Mouse (Mus musculus) mesoderm, embryonic 11.5 days (tissue): ENCODE results near the gene Hnrnpa3.
"Not testable (repeated sequence)": the region's sequence is repeated elsewhere in the genome, so short reads cannot be mapped to it uniquely, and the experiment has no call there.

ENCODE experiments used
- DNase-seq: peaks from one replicate; pipeline ENCODE4 v3.0.0-alpha.2; 2012; ENCODE audit warnings: low read depth, low spot score

Gene Hnrnpa3

DNA sequence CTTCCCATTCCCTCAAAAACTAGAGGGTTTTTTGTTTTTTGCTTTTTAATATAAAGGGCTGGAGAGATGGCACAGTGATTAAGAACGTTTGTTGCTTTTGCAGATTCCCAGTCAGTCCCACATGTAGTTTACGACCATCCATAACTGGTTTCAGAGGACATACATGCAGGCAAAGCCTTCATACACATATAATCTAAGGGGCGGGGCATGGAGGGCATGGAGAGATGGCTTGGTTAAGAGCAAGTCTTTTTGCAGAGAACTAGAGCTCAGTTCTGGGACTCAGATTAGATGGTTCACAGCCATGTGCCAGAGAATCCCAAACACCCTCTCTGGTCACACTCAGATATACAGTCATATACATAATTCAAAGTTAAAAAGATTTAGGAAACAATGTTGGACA lies 13.5 kb downstream of the Hnrnpa3 start:
- DNase-seq, result no peak

DNA sequence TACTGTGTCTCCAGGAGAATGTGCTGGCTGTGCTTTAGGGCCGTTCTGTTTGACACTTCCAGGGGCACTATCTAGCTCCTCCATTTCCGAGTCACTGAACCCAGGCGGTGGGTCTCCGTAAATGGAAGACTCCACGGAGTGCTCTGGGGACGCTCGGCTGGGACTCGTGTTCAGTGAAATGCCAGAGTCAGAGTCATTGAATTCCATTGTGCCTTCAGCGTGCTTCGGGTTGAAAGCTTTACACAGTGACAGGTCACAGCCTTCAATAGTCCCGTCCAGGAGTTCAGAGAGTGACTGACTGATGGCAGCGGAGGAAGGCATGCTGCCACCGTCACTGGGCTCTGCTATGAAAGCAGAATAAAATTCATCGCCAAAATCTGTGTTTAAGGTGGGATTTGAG lies 17.5 kb downstream of the Hnrnpa3 start:
- no peak for DNase-seq

DNA sequence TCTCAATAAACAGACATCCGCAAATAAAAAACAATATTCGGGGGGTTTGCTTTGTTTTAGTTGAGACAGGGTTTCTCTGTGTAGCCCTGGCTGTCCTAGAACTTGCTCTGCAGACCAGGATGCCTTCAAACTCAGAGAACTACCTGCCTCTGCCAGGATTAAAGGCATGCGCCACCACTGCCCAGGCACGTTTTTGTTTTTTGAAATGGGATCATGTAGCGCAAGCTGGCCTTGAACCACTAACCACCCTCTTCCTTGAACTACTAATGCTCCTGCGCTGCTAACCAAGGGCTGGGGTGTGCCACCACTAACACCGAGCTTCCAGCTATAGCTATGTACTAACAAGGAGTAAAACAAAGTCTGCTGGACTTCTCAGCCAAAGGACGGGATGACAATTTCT lies 20.9 kb downstream of the Hnrnpa3 start:
- no peak for DNase-seq

DNA sequence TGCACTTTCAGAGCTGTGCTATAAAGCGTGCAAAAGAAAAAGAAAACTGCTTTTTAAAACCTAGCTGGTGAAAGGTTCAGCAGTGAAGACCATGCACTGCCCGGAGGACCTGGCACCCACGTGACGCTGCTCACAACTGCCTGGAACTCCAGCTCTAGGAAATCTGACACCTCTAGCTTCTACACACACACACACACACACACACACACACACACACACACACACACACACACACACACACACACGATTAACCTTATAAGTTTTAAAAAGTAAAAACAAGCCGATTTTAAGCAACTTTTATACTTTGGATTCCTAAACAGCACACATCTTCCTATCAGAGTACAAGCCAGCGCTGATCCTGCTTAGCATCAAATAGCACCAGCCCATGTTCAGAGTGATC lies 22.4 kb downstream of the Hnrnpa3 start:
- DNase-seq, result no peak

DNA sequence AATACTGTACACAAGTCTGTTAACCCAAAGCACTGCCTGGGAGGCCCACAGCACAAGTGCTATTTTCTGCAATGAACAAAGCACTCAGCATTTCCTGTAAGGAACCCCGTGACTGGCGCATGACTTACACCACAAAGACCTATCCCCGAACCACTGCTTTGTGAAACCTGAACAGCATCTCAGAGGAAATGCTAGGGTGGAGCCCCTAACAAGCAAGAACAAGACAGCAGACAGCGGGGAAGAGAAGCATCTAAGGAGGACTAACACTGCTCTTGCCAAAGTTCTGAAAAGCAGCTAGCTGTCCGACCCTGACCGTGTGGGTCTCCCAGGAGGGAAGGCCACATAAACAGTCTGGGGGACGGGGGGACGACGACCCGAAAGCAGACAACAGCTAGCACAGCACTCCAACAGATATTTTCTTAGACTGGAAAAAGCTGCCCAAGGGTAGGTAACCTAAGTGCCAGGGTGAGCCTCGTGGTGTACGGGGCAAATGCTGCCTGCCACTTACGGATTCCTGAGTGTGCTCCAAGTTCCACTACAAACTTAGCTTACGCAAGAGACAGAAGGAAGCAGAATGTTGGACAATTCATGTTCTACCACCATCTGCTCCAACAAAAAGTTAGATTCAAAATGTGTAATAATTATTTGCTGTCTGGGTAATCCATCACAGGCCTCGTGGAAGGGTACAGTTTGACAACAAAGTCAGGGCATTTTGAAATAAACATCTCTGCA lies 24.1 kb downstream of the Hnrnpa3 start:
- DNase-seq, result no peak

DNA sequence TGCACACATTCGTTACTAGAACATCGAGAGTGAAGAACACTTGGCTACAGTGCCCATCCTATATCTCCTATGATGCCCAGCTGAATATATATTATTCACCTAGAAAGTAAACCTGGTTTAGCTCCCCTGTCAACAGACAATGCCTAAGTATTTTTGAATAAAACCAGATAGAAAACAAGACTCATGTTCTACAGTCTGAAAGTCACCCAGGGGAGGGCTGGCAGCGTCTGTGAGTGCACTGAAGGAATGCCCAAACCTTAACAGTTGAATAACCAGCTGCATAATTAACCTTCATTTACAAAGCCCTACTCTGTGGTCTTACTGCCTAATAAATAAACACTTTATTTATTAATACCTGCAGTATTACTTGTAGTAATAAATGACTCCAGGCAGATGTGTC lies 25.5 kb downstream of the Hnrnpa3 start:
- no peak for DNase-seq

DNA sequence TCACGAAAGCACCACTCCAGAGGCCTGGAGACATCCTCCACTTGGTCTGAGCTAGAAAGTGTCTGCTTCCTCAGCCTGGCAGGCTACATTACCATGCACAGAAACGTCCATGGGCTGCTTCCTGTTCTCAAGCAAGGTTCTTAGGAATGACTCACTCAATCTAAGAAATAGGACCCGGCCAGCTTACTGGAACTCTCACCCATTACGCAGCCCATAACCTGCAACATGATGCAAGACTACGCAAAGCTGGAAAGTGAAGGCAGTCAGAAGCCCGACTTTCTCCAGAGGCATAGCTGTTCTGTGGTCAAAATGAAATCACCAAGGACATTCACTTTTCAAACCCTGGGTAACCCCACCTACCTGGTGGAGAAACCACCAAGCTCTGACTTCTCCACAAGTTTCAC lies 26.4 kb downstream of the Hnrnpa3 start:
- DNase-seq, result no peak

DNA sequence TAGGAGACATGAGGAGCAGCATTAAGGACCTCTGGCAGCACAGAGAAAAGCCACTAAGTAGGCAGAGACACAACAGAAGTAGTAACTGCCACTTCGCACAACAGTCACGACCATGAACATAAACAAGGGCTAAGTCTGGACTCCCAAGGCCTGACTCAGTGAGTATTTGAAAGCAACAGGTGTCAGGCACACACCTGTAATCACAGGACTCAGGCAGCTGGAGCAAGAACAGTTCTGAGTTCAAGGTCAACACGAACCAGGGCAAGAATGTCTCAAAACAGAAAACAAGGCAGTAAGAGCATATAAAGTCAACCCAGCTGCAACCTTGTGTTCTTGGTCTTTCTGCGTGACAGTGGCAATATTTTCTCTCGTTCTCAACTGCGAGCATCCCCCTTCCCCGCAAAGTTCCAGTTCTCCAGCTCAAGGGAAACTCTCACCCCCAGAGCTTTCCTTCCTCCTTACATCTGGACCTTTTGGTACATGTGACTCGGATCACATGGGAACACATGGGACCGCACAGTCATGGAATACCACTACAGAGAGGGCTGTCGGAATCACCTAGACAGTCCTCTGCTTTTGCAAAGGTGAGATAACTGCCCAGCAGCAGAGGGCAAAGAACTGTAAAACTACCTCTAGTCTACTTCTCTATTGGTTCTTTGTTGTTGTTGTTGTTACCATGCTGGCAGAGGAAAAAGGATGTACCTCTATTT lies 28.1 kb downstream of the Hnrnpa3 start:
- DNase-seq, result no peak

DNA sequence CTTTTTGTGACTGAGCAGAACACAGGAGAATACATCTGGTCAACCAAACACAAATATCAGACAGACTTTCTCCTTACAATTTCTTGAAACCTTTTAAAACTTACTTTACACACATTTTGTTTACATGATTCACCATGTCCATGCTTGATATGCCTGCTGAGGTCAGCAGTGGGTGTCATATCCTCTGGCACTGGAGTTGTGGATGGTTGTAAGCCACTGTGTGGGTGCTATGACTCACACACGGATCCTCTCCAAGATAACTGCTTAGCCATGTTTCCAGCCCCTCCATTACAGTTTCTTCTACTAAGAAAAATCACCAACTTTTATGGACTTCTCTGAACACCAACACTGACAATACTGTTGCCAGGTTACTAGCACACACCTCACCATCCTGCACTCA lies 29.8 kb downstream of the Hnrnpa3 start:
- no peak for DNase-seq

DNA sequence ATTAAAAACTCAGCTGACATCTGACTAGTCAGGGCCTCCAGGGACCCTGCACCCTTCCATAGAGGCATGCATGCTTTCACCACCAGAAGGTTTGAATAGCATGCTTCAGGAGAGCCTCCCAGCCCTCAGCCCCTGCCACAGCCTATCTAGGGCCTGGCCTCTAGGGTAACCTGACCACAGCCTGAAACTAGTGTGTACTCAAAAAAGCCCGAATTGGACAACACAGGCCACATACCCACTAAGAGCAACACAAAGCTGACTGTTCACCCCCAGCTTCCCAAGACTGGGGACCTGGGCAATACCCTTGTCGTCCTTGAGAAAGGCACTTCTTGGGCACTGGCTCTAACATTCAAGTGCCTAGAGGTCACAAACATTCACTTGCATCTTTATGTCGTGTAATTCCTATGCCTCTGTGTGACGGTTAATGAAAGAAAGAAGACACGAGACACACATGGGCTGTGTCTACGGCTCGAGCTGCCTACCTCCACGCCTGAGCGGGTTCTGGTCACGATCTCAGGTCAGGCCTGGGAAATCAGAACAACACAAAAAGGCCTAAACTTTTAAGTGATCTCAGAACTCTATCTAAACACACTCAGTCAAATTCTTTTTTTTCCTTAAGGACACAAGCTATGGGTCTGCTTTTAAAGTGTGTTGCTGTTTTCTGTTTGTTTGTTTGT lies 30.6 kb downstream of the Hnrnpa3 start:
- DNase-seq, result no peak

DNA sequence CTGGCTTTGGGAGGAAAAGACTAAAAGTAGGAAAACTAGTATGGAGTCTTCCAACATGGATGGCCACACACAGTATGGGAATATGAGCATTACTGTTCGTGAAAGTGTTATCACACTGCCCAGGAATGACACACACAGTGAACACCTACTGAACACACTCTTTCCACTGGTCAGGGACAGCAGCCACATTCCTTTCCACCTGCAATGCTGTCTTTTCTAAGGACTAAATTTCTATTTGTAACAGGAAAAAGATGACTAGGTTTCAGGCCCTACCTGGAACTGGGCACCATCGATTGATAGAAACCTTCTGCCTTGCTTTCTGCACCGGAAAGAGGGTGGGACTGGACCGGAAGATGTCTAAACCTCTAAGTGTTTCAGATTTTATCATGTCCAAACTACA lies 31.6 kb downstream of the Hnrnpa3 start:
- DNase-seq, result no peak

DNA sequence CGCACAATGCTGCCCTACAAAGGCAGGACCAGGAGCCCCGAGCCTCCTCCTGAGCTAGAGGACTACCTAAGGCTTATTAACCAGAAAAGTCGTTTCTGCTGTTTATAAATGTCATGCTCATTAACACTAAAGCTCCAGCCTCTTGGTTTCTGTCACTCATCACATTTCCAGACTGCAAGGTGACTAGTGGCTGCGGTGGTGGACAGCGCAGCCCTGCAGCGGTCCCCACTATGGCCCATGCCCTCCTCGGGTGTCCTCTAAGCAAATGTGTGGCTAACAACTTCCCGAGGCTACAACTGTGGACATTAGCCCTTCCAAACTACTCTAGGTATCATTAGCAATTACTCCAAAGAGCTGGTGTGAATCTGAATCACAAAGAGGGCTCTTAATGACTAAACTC lies 32.3 kb downstream of the Hnrnpa3 start:
- DNase-seq, result no peak

DNA sequence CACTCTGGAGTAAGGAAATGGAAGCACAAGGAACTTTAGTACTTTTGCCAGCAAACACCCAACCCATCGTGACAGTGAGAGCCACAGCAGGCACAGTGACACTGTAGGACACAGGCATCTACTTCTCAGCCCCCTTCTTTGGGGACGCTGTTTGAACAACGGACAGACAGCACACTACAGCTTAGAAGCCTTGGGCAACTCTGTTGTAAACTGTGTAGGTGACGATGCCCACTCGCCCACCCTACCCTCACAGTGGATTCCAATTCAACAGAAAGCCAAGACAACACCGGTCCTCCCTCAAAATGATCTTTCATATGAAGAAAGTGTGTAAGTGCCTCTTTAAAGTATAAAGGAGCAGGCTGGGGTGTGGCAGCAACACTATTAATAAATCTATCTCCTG lies 33.3 kb downstream of the Hnrnpa3 start:
- DNase-seq, result no peak

DNA sequence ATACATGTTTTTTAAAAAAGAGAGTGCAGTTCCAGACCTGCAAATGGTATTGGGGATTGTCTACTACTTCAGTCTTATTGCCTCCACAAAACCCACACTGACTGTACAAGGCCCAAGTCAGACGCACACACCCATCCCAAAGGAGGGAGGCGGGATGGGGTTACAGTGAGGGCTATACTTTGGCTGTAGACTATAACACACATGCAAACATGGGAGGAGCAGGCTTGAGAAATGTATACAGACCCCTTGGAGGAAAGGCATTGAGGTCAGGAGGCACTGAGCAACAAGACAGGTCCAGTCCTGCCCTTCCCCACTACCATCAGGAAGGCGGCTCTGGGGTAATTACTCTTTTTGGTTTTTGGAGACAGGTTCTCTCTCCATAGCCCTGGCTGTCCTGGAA lies 35.9 kb downstream of the Hnrnpa3 start:
- DNase-seq, result not testable (repeated sequence)

DNA sequence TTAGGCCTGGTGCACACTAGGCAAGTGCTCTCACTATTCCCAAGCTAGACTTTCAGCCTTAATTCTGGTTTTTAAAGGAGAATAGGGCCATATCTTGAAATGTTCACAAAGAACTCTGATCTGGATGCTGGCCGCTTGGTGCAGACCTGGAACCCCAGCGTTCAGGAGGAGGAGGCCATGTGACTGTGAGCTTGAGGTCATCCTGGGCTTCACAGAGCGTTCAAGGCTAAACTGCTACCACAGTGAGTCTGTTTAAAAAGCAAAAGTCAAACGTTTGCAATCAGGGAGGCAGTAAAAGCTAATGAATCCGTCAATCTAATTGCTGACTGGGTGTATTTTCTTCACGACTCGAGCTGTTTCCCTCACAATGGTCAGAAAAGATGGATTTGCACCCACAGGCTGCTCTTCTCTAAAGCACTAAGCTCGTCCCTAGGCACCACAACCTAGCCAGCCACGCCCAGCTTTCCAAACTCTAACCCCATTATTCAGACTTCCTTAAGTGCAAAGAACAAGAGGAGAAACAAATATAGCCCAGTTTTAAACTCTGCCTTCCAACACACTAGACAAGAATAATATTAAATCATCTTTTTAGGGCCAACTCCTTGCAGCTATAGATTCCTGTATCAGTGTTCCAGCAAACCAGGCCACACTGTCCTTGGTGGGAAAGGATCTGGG lies 36.8 kb downstream of the Hnrnpa3 start:
- no peak for DNase-seq

DNA sequence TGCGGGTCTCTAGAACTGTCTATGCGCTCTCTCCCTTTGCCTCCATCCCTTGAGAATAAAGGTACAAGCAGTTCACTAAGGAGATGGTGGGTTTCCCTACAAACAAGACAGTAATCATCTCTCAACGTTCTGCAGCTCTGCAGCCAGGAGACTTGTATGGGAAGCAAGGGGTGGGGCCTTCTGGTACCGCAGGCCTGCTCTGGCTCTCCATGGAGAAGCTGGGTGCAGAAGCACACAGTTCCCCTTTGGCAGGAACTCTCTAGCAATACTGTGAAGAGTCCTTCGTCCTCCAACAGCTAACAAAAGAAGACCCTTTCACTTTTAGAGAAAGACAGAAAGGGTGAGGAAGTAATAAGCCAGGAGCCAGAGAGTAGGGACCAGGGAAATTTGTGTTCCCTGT lies 37.3 kb downstream of the Hnrnpa3 start:
- no peak for DNase-seq

DNA sequence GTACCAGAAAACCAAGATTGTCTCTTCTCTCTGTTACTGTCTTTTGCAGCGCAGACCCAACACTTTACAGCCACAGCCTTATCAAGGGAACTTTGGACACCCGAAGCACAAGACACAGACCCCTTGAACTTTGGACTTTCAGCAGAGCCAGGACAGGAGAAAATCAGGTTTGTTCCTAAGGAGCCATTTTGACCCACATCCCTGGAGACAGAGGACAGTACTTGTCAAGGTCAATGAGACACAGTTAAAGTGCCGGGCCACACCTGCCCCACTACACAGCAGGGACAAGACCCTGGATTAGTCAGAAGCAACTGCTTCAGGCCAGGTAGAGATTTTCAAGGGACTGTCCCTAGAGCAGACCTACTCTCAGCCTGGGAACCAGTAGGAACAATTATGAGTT lies 38.2 kb downstream of the Hnrnpa3 start:
- DNase-seq, result no peak

DNA sequence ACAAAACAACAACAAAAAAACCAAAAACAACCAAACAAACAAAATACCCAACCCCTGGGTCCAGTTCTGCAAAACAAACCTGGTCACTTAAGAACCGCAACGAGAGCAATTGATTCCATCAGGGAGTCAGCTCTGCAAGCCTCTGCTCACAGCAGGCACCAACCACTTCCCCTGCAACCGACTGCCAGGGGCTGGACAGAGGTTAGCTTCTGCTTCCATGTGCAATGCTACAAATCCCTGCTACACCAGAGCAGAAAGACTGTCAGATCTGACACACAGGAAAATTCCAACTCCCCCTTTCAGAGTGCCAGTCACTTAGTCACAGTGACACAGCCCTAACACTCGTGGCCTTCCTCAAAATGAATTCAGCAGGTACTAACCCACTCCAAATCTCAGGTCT lies 38.9 kb downstream of the Hnrnpa3 start:
- no peak for DNase-seq

DNA sequence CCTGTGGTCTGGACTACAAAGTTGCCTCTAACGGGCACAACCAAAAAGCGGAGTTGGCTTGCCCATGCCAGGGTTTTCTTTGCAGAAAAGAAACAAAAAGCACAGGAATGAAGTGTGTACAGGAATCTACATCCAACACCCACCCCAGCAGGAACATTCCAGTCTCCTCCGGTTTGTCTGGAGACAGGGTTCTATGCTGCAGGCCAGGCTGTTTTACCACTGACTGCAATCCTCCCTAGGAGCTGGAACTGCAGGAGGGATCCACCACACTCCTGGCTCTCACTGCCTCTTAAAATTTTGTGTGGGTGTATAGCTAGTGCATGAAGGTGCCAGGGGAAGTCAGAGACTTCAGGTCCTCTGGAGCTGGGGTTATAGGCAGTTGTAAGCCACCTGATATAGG lies 39.8 kb downstream of the Hnrnpa3 start:
- no peak for DNase-seq

DNA sequence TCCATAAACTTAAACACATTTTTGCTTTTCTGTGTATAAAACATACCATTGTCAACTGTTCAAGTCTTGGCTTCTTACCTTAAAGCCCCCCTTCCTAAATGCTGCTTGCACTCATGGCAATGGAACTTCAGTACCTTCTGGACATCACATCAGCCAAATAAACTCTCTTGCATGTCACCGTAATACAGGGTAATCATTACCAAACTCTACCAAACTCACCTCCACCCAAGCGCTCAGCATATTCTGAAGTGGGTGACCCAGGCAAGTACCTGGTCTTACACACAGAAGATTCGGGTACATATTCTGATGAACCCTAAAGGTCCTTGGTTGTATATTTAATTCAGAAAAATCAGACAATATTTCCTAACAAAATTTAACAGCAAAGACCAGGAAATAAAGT lies 41.5 kb downstream of the Hnrnpa3 start:
- DNase-seq, result no peak

DNA sequence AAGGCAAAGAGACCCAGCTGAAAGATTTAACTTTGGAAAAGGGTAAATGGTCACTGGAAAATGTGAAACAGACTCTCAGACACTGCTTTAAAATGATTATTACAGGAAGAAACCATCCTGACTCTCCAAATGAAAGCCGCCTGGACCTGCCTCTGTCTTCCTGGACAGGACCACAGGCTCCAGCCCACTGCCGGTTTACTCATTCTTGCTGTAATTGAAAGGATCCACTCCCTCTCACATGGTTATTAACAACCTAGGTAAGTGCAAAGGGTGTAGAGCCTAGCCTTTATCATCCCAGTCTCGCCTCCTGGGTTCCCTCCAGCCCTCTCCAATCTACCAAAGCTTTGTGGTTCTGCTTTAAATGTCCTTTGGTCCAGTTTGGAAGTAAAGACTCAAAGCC lies 42.1 kb downstream of the Hnrnpa3 start:
- no peak for DNase-seq

DNA sequence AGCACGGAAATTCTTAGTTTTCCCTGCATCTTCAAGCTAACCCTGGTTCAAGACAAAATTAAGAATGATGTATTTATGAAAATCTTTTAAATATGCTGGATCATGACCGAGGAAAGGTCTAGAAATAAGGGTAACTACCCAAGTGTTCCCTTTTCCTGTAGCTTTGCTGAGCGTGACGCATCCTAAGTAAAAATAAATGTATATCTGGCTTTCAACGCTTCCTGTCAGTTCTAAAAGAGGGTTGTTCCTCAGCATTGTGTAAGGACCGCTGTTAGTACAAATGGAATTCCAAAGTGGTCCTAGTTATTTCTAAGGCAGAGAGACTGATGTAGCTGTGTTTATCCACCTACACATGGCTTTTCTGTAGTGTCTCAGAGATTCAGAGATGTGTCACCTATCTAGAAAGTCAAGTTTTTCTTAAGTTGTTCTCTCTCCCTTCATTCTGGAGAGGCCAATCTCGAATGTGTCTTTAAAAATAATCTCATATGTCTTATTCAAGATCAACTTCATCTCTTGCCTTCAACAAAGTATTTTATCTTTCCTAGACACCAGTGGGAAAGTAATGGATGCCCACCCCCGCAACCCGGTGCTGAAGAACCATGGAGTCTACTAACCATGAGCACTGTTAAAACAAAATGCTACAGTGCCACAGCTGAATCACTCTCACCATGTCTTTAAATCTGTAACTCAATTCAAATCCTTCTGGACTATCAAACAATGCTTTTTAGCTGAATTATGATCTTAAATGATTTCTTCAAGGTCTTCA lies 42.9 kb downstream of the Hnrnpa3 start:
- no peak for DNase-seq
